In genomic region chr17:13759156-13759852, GRCm38 (mm10) we compare ENCODE assay signal across 8 mouse cellular contexts. TPM values are rescaled to one million over a fixed set of nuclear protein-coding genes. Genes with fewer than 3 reads are reported as not detected.
DNase-seq lines count a peak whose midpoint lies in the region; ATAC-seq and TF ChIP-seq lines count a peak whose summit lies in the region.

No protein-coding gene starts in this region.

- peak; percentile 24; the same call in 1 of the 2 replicates for ATAC-seq in forebrain, embryonic 14.5 days
- no peak for ATAC-seq in kidney, postnatal 0 days (replicated peaks; ENCODE audit: low FRiP score, low read depth)
- ATAC-seq in midbrain, postnatal 0 days (ENCODE audit: low FRiP score): peak; percentile 53
- ATAC-seq in inflammation-experienced regulatory T-cells, adult 6 months: no peak

- peak; percentile 36 to 46 for DNase-seq in left cerebral cortex, postnatal 10 days (ENCODE audit: extremely low spot score in 1 of 2, low spot score in 2 of 2)
- DNase-seq in left cerebral cortex, adult 8-10 months (ENCODE audit: low spot score in 2 of 2): no peak
- peak; percentile 58 for DNase-seq in brain, embryonic 18.5 days (ENCODE audit: low read depth, low spot score)
- peak; percentile 77 for DNase-seq in forebrain, embryonic 14.5 days (ENCODE audit: low spot score)
- DNase-seq in kidney, postnatal 0 days (ENCODE audit: low spot score): no peak
- peak; percentile 67 for DNase-seq in midbrain, postnatal 0 days (ENCODE audit: low spot score)
- no peak for DNase-seq in urinary bladder, adult 2 months (ENCODE audit: low spot score)

- H3K9me3 ChIP-seq in forebrain, embryonic 14.5 days (replicated peaks; ENCODE audit: control insufficient read depth, low read length): no peaks in the 10 kb centered on the region
- H3K9me3 ChIP-seq in kidney, postnatal 0 days (replicated peaks; ENCODE audit: low read length): no peaks in the 10 kb centered on the region
- no peaks in the 10 kb centered on the region for H3K9me3 ChIP-seq in midbrain, postnatal 0 days (ENCODE audit: low read length)

- H3K27me3 ChIP-seq in forebrain, embryonic 14.5 days (replicated peaks; ENCODE audit: control insufficient read depth, insufficient read depth, low read length): no peaks in the 10 kb centered on the region
- H3K27me3 ChIP-seq in kidney, postnatal 0 days (ENCODE audit: insufficient read depth, low read length): no peaks in the 10 kb centered on the region
- no peaks in the 10 kb centered on the region for H3K27me3 ChIP-seq in midbrain, postnatal 0 days (ENCODE audit: insufficient read depth, low read length)

- peak overlapping the region; percentile 98 for H3K27ac ChIP-seq in forebrain, embryonic 14.5 days (ENCODE audit: low read depth, low read length)
- H3K27ac ChIP-seq in kidney, postnatal 0 days: peak overlapping the region; percentile 92
- peak overlapping the region; percentile 98 for H3K27ac ChIP-seq in midbrain, postnatal 0 days (ENCODE audit: low read depth, low read length)

- WGBS in forebrain, embryonic 14.5 days: 3% methylated on average over 13 of the region's 13 CpGs
- WGBS in kidney, postnatal 0 days: 17% methylated on average over 13 of the region's 13 CpGs
- WGBS in midbrain, postnatal 0 days: 2% methylated on average over 13 of the region's 13 CpGs

- H3K9ac ChIP-seq in forebrain, embryonic 14.5 days (ENCODE audit: low read length): peak overlapping the region; percentile 98
- peak overlapping the region; percentile 92 for H3K9ac ChIP-seq in kidney, postnatal 0 days (ENCODE audit: low read depth, low read length)
- H3K9ac ChIP-seq in midbrain, postnatal 0 days (replicated peaks; ENCODE audit: low read length, poor library complexity, severe bottlenecking): peak overlapping the region; percentile 97

- no peak for TF ChIP-seq CTCF in kidney, postnatal 0 days (IDR thresholded peaks at IDR 0.05; ENCODE audit: low read depth)
- TF ChIP-seq CTCF in midbrain, postnatal 0 days (IDR thresholded peaks at IDR 0.05): no peak

- peak overlapping the region; percentile 99 for H3K4me3 ChIP-seq in forebrain, embryonic 14.5 days (ENCODE audit: low read depth, low read length)
- peak overlapping the region; percentile 79 for H3K4me3 ChIP-seq in kidney, postnatal 0 days (replicated peaks; ENCODE audit: low read depth, low read length)
- peak overlapping the region; percentile 96 for H3K4me3 ChIP-seq in midbrain, postnatal 0 days (ENCODE audit: low read depth, low read length)

- H3K4me2 ChIP-seq in forebrain, embryonic 14.5 days (ENCODE audit: low read length): peak overlapping the region; percentile 82
- peak overlapping the region; percentile 98 for H3K4me2 ChIP-seq in kidney, postnatal 0 days (ENCODE audit: low read length)
- H3K4me2 ChIP-seq in midbrain, postnatal 0 days (ENCODE audit: low read depth, low read length, poor library complexity, severe bottlenecking): peak overlapping the region; percentile 81

- intact Hi-C loops in left cerebral cortex, postnatal 10 days (cut with DNase I): no loop called here

- no peaks in the 10 kb centered on the region for H3K36me3 ChIP-seq in forebrain, embryonic 14.5 days (ENCODE audit: control insufficient read depth, insufficient read depth, low read length)
- H3K36me3 ChIP-seq in kidney, postnatal 0 days (ENCODE audit: insufficient read depth, low read length): no peaks in the 10 kb centered on the region
- H3K36me3 ChIP-seq in midbrain, postnatal 0 days (ENCODE audit: insufficient read depth, low read length): no peaks in the 10 kb centered on the region

- peaks cover 18% of the 10 kb centered on the region for H3K4me1 ChIP-seq in forebrain, embryonic 14.5 days (ENCODE audit: control insufficient read depth, insufficient read depth, low read length)
- H3K4me1 ChIP-seq in kidney, postnatal 0 days (replicated peaks; ENCODE audit: insufficient read depth, low read length): 0 out of 2 replicates have a peak, but pooled peaks cover 9% of the 10 kb centered on the region
- H3K4me1 ChIP-seq in midbrain, postnatal 0 days (ENCODE audit: insufficient read depth, low read length): peaks cover 8% of the 10 kb centered on the region; the same call in 1 of the 2 replicates

RNA-seq across cellular contexts. Expression of gene Afdn, which starts 1.0 kb away (rescaled TPM):
- 100 to 1,000 TPM; 126 to 138 TPM for total RNA-seq in left cerebral cortex, postnatal 10 days (2021)
- total RNA-seq in left cerebral cortex, adult 8-10 months (2022): 100 to 1,000 TPM in 3 of 4 experiments, 10 to 100 TPM in 1; 99.9 to 115 (median 109) TPM
- 107 and 129 TPM in 2 replicates for polyA plus RNA-seq in forebrain, embryonic 14.5 days (2014; fragmentation: Nextera tagmentation; extraction: Ambion mirVana)
- polyA plus RNA-seq in kidney, postnatal 0 days (2015; fragmentation: Nextera tagmentation; extraction: Ambion mirVana): 96.4 and 102 TPM in 2 replicates
- total RNA-seq in midbrain, postnatal 0 days (2014; rRNA removed): 100 and 133 TPM in 2 replicates
- 109 and 138 TPM in 2 replicates for polyA plus RNA-seq in midbrain, postnatal 0 days (2015; fragmentation: Nextera tagmentation; extraction: Ambion mirVana)
- 42.2 and 55.3 TPM in 2 replicates for polyA plus RNA-seq in urinary bladder, adult 2 months (2012; rRNA removed)
- polyA plus RNA-seq in inflammation-experienced regulatory T-cells, adult 6 months (2017; shearing (Covaris generic)): 1 to 10 TPM; 1.0 to 2.6 (median 2.0) TPM

RNA-seq across cellular contexts. Expression of gene Tcte2, which starts 2.3 kb away (rescaled TPM):
- 10 to 100 TPM; 13.6 to 17.9 TPM for total RNA-seq in left cerebral cortex, postnatal 10 days (2021)
- total RNA-seq in left cerebral cortex, adult 8-10 months (2022): 10 to 100 TPM; 17.3 to 21.4 (median 19.7) TPM
- polyA plus RNA-seq in forebrain, embryonic 14.5 days (2014; fragmentation: Nextera tagmentation; extraction: Ambion mirVana): 16.9 and 21.1 TPM in 2 replicates
- 3.3 and 4.1 TPM in 2 replicates for polyA plus RNA-seq in kidney, postnatal 0 days (2015; fragmentation: Nextera tagmentation; extraction: Ambion mirVana)
- total RNA-seq in midbrain, postnatal 0 days (2014; rRNA removed): 22.2 and 26.6 TPM in 2 replicates
- polyA plus RNA-seq in midbrain, postnatal 0 days (2015; fragmentation: Nextera tagmentation; extraction: Ambion mirVana): 8.6 and 10.0 TPM in 2 replicates
- 2.9 and 4.4 TPM in 2 replicates for polyA plus RNA-seq in urinary bladder, adult 2 months (2012; rRNA removed)
- not detected for polyA plus RNA-seq in inflammation-experienced regulatory T-cells, adult 6 months (2017; shearing (Covaris generic))

Comparison
In these comparisons a context has a peak if more than half of its experiments do, and no peak if none do; other contexts are left out.
1. DNase-seq: peak in left cerebral cortex, postnatal 10 days (2 of 2), brain, embryonic 18.5 days (single experiment), forebrain, embryonic 14.5 days (single experiment) and midbrain, postnatal 0 days (single experiment); none in left cerebral cortex, adult 8-10 months (0 of 2), kidney, postnatal 0 days (single experiment) and urinary bladder, adult 2 months (single experiment).
2. ATAC-seq: peak in forebrain, embryonic 14.5 days (single experiment) and midbrain, postnatal 0 days (single experiment); none in kidney, postnatal 0 days (single experiment) and inflammation-experienced regulatory T-cells, adult 6 months (single experiment).
3. RNA of gene Afdn, which starts 1.0 kb away (polyA plus RNA-seq): 109 to 138 TPM in midbrain, postnatal 0 days, 107 to 129 TPM in forebrain, embryonic 14.5 days, 96.4 to 102 TPM in kidney, postnatal 0 days and 42.2 to 55.3 TPM in urinary bladder, adult 2 months; 1.0 to 2.6 TPM in inflammation-experienced regulatory T-cells, adult 6 months; every median in the first group is over 10 times any median in the second.
4. Peak in every context shown above with its lines, with median percentiles within 50 percentile points of each other: H3K27ac ChIP-seq, H3K4me2 ChIP-seq, H3K4me3 ChIP-seq and H3K9ac ChIP-seq.